Mouse (Mus musculus) MEL (cell line): ENCODE results near the gene Aldoc.

Experiments
- CTCF ChIP-seq, 3 experiments: IDR thresholded peaks in 2 of 3; conservative IDR thresholded peaks in 1 of 3; 2 replicates each; pipeline ENCODE4 v1.5.1; 2011 to 2012; ENCODE audit warnings: low read length in 3 of 3, low read depth in 2 of 3, mild to moderate bottlenecking in 2 of 3, improper control_type of control experiment in 1 of 3, inconsistent platforms in 1 of 3, mixed read lengths in 1 of 3, moderate library complexity in 1 of 3; ENCODE audit not compliant: control insufficient read depth in 1 of 3, insufficient read depth in 1 of 3, poor library complexity in 1 of 3, severe bottlenecking in 1 of 3
- E2F4 ChIP-seq: IDR thresholded peaks from 2 replicates; pipeline ENCODE4 v1.6.1; 2011; ENCODE audit warnings: low read depth, low read length, improper control_type of control experiment, borderline replicate concordance
- ELF1 ChIP-seq: IDR thresholded peaks from 2 replicates; pipeline ENCODE4 v1.6.1; 2014; ENCODE audit warnings: low read depth, mild to moderate bottlenecking, inconsistent platforms, low read length, improper control_type of control experiment, moderate library complexity
- EP300 ChIP-seq, 2 experiments: IDR thresholded peaks; 2 replicates each; pipeline ENCODE4 v1.6.1; 2011; ENCODE audit warnings: improper control_type of control experiment in 2 of 2, low read length in 2 of 2, low read depth in 1 of 2, mild to moderate bottlenecking in 1 of 2
- HCFC1 ChIP-seq: IDR thresholded peaks from 2 replicates; pipeline ENCODE4 v1.6.1; 2012; ENCODE audit warnings: low read depth, mild to moderate bottlenecking, inconsistent platforms, low read length, improper control_type of control experiment, moderate library complexity
- MAX ChIP-seq: IDR thresholded peaks from 2 replicates; pipeline ENCODE4 v1.6.1; 2011; ENCODE audit warnings: low read length, improper control_type of control experiment
- MYC ChIP-seq: IDR thresholded peaks from 2 replicates; pipeline ENCODE4 v1.6.1; 2011; ENCODE audit warnings: low read depth, mild to moderate bottlenecking, low read length, improper control_type of control experiment, moderate library complexity
- NRF1 ChIP-seq: IDR thresholded peaks from 2 replicates; pipeline ENCODE4 v1.6.1; 2014; ENCODE audit warnings: low read depth, mild to moderate bottlenecking, inconsistent platforms, low read length, improper control_type of control experiment, moderate library complexity; ENCODE audit not compliant: poor library complexity, insufficient read depth, severe bottlenecking
- POLR2A ChIP-seq, 2 experiments: IDR thresholded peaks; 2 replicates each; pipeline ENCODE4 v1.6.1; 2011 to 2012; ENCODE audit warnings: low read length in 2 of 2, mild to moderate bottlenecking in 2 of 2, control low read depth in 1 of 2, improper control_type of control experiment in 1 of 2, low read depth in 1 of 2, moderate library complexity in 1 of 2; ENCODE audit not compliant: control insufficient read depth in 1 of 2, insufficient read depth in 1 of 2, poor library complexity in 1 of 2
- RAD21 ChIP-seq: IDR thresholded peaks from 2 replicates; pipeline ENCODE4 v1.6.1; 2011; ENCODE audit warnings: mild to moderate bottlenecking, low read depth, low read length, improper control_type of control experiment
- USF1 ChIP-seq: IDR thresholded peaks from 2 replicates; pipeline ENCODE4 v1.6.1; 2014; ENCODE audit warnings: low read depth, mild to moderate bottlenecking, inconsistent platforms, low read length, improper control_type of control experiment, moderate library complexity
- ZC3H11A ChIP-seq: IDR thresholded peaks from 2 replicates; pipeline ENCODE4 v1.6.1; 2012; ENCODE audit warnings: low read depth, mild to moderate bottlenecking, inconsistent platforms, low read length, improper control_type of control experiment
- ZNF384 ChIP-seq: IDR thresholded peaks from 2 replicates; pipeline ENCODE4 v1.6.1; 2012; ENCODE audit warnings: low read depth, mild to moderate bottlenecking, inconsistent platforms, low read length, improper control_type of control experiment

DNA sequence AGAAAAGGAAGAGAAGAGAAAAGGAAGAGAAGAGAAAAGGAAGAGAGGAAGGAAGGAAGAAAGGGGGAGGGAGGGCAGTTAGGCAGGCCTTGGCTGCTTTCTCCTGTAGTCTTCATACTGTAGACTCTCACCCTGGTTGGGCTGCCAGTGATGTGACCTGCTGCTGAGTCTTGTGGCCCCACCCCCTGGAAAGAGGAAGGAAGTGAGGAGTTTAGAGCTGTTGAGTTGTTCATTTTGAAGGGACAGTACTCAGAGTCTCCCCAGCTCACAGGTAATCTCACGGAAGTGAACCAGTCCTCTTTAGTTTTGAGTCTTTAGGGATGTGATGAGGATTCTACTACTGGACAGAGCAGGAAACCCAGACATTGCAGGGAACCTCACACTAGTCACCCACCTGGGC, 30.3 kb downstream of the Aldoc start:
- TF ChIP-seq CTCF (IDR thresholded peaks at IDR 0.05 in 2 of 3, conservative IDR thresholded peaks at IDR 0.05 in 1 of 3; ENCODE audit: control insufficient read depth in 1 of 3, insufficient read depth in 1 of 3, low read depth in 2 of 3, low read length in 3 of 3, poor library complexity in 1 of 3, severe bottlenecking in 1 of 3) (no peak), HCFC1 (no peak), MYC (no peak), E2F4 (no peak), POLR2A (IDR thresholded peaks at IDR 0.05; ENCODE audit: control insufficient read depth in 1 of 2, insufficient read depth in 1 of 2, low read depth in 1 of 2, low read length in 2 of 2, poor library complexity in 1 of 2) (peak in 1 of 2 experiments; percentile 30; a peak in 1 of 4 replicates), ELF1 (no peak), USF1 (no peak), EP300 (IDR thresholded peaks at IDR 0.05; ENCODE audit: low read depth in 1 of 2, low read length in 2 of 2) (0 out of 4 replicates have a peak, but pooled peaks of 1 of the 2 experiments have one; percentile 17), NRF1 (no peak), RAD21 (no peak), ZC3H11A (no peak), MAX (no peak), ZNF384 (no peak)
